Mouse (Mus musculus) kidney, adult 9 months (tissue): ENCODE data around the gene Arid5b.
"Not testable (repeated sequence)": the region's sequence is repeated elsewhere in the genome, so short reads cannot be mapped to it uniquely, and the experiment has no call there.

ENCODE experiments used
- DNase-seq: peaks from one replicate; pipeline ENCODE4 v3.0.0; 2022

Arid5b gene

GRCm38 (mm10) chr10:68104881-68105781 is 173.4 kb downstream of the Arid5b start:
- DNase-seq: no peak

GRCm38 (mm10) chr10:68104481-68104880 is 174.1 kb downstream of the Arid5b start:
- no peak for DNase-seq

GRCm38 (mm10) chr10:68103988-68104387 is 174.6 kb downstream of the Arid5b start:
- DNase-seq: no peak

- no peak for DNase-seq
These were observed 175.3 kb downstream of the Arid5b start for GRCm38 (mm10) chr10:68103078-68103855.

GRCm38 (mm10) chr10:68102566-68102965 is 176.0 kb downstream of the Arid5b start:
- DNase-seq: no peak

GRCm38 (mm10) chr10:68101251-68101650 is 177.3 kb downstream of the Arid5b start:
- no peak for DNase-seq

GRCm38 (mm10) chr10:68100506-68100905 is 178.0 kb downstream of the Arid5b start:
- no peak for DNase-seq

GRCm38 (mm10) chr10:68099801-68100200 is 178.7 kb downstream of the Arid5b start:
- not testable (repeated sequence) for DNase-seq

- no peak for DNase-seq
These were observed 180.5 kb downstream of the Arid5b start for GRCm38 (mm10) chr10:68097821-68098675.

- DNase-seq: no peak
These were observed 182.1 kb downstream of the Arid5b start for GRCm38 (mm10) chr10:68096395-68096794.

- DNase-seq: no peak
These were observed 183.4 kb downstream of the Arid5b start for GRCm38 (mm10) chr10:68095136-68095535.

GRCm38 (mm10) chr10:68093496-68093895 is 185.0 kb downstream of the Arid5b start:
- DNase-seq: no peak

GRCm38 (mm10) chr10:68091840-68092239 is 186.7 kb downstream of the Arid5b start:
- no peak for DNase-seq

- DNase-seq: no peak
These were observed 187.5 kb downstream of the Arid5b start for GRCm38 (mm10) chr10:68091011-68091410.

GRCm38 (mm10) chr10:68090544-68090943 is 188.0 kb downstream of the Arid5b start:
- DNase-seq: no peak

- peak; percentile 64 for DNase-seq
These were observed 188.4 kb downstream of the Arid5b start for GRCm38 (mm10) chr10:68090197-68090535.

GRCm38 (mm10) chr10:68089435-68090196 is 188.9 kb downstream of the Arid5b start:
- DNase-seq: no peak

GRCm38 (mm10) chr10:68087722-68088121 is 190.8 kb downstream of the Arid5b start:
- DNase-seq: no peak

GRCm38 (mm10) chr10:68086973-68087372 is 191.6 kb downstream of the Arid5b start:
- DNase-seq: no peak

GRCm38 (mm10) chr10:68085574-68085973 is 193.0 kb downstream of the Arid5b start:
- DNase-seq: no peak

GRCm38 (mm10) chr10:68081712-68082111 is 196.8 kb downstream of the Arid5b start:
- DNase-seq: no peak
